Mouse (Mus musculus) C2C12 (cell line): ENCODE results near the gene Ptprn2. TPM values are rescaled to one million over a fixed set of nuclear protein-coding genes. Genes with fewer than 3 reads are reported as not detected.

ENCODE experiments used
- H3K27me3 ChIP-seq: one replicate; pipeline ENCODE4 v1.6.1; 2011; ENCODE audit not compliant: control insufficient read depth, insufficient read depth, insufficient read length
- H3K36me3 ChIP-seq: one replicate; pipeline ENCODE4 v1.6.1; 2011; ENCODE audit not compliant: control insufficient read depth, insufficient read depth
- H3K4me3 ChIP-seq: one replicate; pipeline ENCODE4 v1.5.1; 2011; ENCODE audit warnings: mild to moderate bottlenecking, control low read depth; ENCODE audit not compliant: poor library complexity, insufficient read depth, severe bottlenecking
- H3K79me2 ChIP-seq: one replicate; pipeline ENCODE4 v1.6.1; 2011; ENCODE audit not compliant: control insufficient read depth, insufficient read depth
- H3K79me3 ChIP-seq: one replicate; pipeline ENCODE4 v1.6.1; 2011; ENCODE audit warnings: low read depth, control low read depth
- H3ac ChIP-seq: one replicate; pipeline ENCODE3; 2011; ENCODE audit warnings: low read depth; ENCODE audit not compliant: control insufficient read depth, insufficient read length
- CEBPB ChIP-seq: IDR thresholded peaks from one replicate; pipeline ENCODE4 v1.6.1; 2011; ENCODE audit warnings: low read depth, mild to moderate bottlenecking, control low read depth, moderate library complexity
- CTCF ChIP-seq: IDR thresholded peaks from one replicate; pipeline ENCODE4 v1.5.1; 2011; ENCODE audit not compliant: control insufficient read depth, insufficient read depth, insufficient read length
- FOSL1 ChIP-seq: IDR thresholded peaks from one replicate; pipeline ENCODE4 v1.8.0; 2011; ENCODE audit warnings: mild to moderate bottlenecking, low read length; ENCODE audit not compliant: poor library complexity, insufficient read depth, severe bottlenecking
- MAX ChIP-seq: IDR thresholded peaks from one replicate; pipeline ENCODE4 v1.6.1; 2011; ENCODE audit warnings: mild to moderate bottlenecking, control low read depth
- MYOD1 ChIP-seq: IDR thresholded peaks from one replicate; pipeline ENCODE4 v1.6.1; 2011; ENCODE audit warnings: low read depth; ENCODE audit not compliant: control insufficient read depth, insufficient read length
- MYOG ChIP-seq: IDR thresholded peaks from one replicate; pipeline ENCODE4 v1.6.1; 2011; ENCODE audit not compliant: control insufficient read depth, insufficient read length; ENCODE audit errors: extremely low read depth
- USF1 ChIP-seq: IDR thresholded peaks from one replicate; pipeline ENCODE4 v1.6.1; 2011; ENCODE audit warnings: low read depth, mild to moderate bottlenecking, control low read depth, moderate library complexity
- polyA plus RNA-seq: library from polyadenylated mRNA; unstranded; fragments of >200 nt; fragmentation: generic; extraction: Trizol; gene quantifications from one replicate; pipeline ENCODE4 v1.2.1, GENCODE M21; 2012; ENCODE audit warnings: missing spikeins

Ptprn2 gene
- polyA plus RNA-seq, 1 experiment, result 0.41 TPM

GRCm38 (mm10) chr12:117192001-117192400 is 706.5 kb downstream of the Ptprn2 start:
- TF ChIP-seq MAX (no peak), USF1 (no peak), FOSL1 (no peak), MYOG (no peak), MYOD1 (no peak), CTCF (no peak), CEBPB (no peak)
- no peaks in the 10 kb centered on the region for H3K36me3 ChIP-seq
- no peak overlapping the region for H3K4me3 ChIP-seq
- no peaks in the 10 kb centered on the region for H3K79me3 ChIP-seq
- no peak overlapping the region for H3ac ChIP-seq
- H3K79me2 ChIP-seq, result no peaks in the 10 kb centered on the region
- no peaks in the 10 kb centered on the region for H3K27me3 ChIP-seq

- no peaks in the 10 kb centered on the region for H3K36me3 ChIP-seq
- H3K4me3 ChIP-seq, result no peak overlapping the region
- no peak overlapping the region for H3ac ChIP-seq
- no peaks in the 10 kb centered on the region for H3K79me3 ChIP-seq
- TF ChIP-seq CTCF, result no peak
- no peak for TF ChIP-seq MAX
- no peak for TF ChIP-seq FOSL1
- no peak for TF ChIP-seq USF1
- TF ChIP-seq MYOG, result no peak
- no peak for TF ChIP-seq CEBPB
- TF ChIP-seq MYOD1, result no peak
- H3K27me3 ChIP-seq, result no peaks in the 10 kb centered on the region
- H3K79me2 ChIP-seq, result no peaks in the 10 kb centered on the region
Observed at GRCm38 (mm10) chr12:117196721-117197425, 711.4 kb downstream of the Ptprn2 start.

- H3K27me3 ChIP-seq, result no peaks in the 10 kb centered on the region
- no peak for TF ChIP-seq MAX
- no peak for TF ChIP-seq CEBPB
- no peak for TF ChIP-seq FOSL1
- no peak for TF ChIP-seq USF1
- H3K4me3 ChIP-seq, result no peak overlapping the region
- no peaks in the 10 kb centered on the region for H3K79me2 ChIP-seq
- H3K79me3 ChIP-seq, result no peaks in the 10 kb centered on the region
- H3K36me3 ChIP-seq, result no peaks in the 10 kb centered on the region
- H3ac ChIP-seq, result no peak overlapping the region
Observed at GRCm38 (mm10) chr12:117198093-117198492, 712.6 kb downstream of the Ptprn2 start.

- H3K36me3 ChIP-seq, result no peaks in the 10 kb centered on the region
Observed at GRCm38 (mm10) chr12:117200117-117200516, 714.6 kb downstream of the Ptprn2 start.

GRCm38 (mm10) chr12:117200590-117200989 is 715.1 kb downstream of the Ptprn2 start:
- Histone ChIP-seq H3K79me2 (no peaks in the 10 kb centered on the region), H3K79me3 (no peaks in the 10 kb centered on the region), H3K27me3 (no peaks in the 10 kb centered on the region), H3K36me3 (no peaks in the 10 kb centered on the region), H3ac (no peak overlapping the region), H3K4me3 (no peak overlapping the region)
- TF ChIP-seq MYOD1, result no peak
- TF ChIP-seq USF1, result no peak
- TF ChIP-seq MAX, result no peak
- TF ChIP-seq CEBPB, result no peak
- no peak for TF ChIP-seq CTCF
- TF ChIP-seq FOSL1, result no peak
- no peak for TF ChIP-seq MYOG

More at GRCm38 (mm10) chr12:117200117-117200516, 714.6 kb downstream of the Ptprn2 start:
- Histone ChIP-seq H3K27me3 (no peaks in the 10 kb centered on the region), H3K4me3 (no peak overlapping the region), H3ac (no peak overlapping the region), H3K79me3 (no peaks in the 10 kb centered on the region), H3K79me2 (no peaks in the 10 kb centered on the region)
- TF ChIP-seq FOSL1 (no peak), MYOD1 (no peak), MAX (no peak), MYOG (no peak)

GRCm38 (mm10) chr12:117203506-117203905 is 718.0 kb downstream of the Ptprn2 start:
- H3K27me3 ChIP-seq, result no peaks in the 10 kb centered on the region
- H3K4me3 ChIP-seq, result no peak overlapping the region
- H3K79me2 ChIP-seq, result no peaks in the 10 kb centered on the region
- H3K79me3 ChIP-seq, result no peaks in the 10 kb centered on the region
- H3ac ChIP-seq, result no peak overlapping the region
- TF ChIP-seq FOSL1 (no peak), CEBPB (no peak), MAX (no peak), MYOG (no peak), CTCF (no peak), USF1 (no peak), MYOD1 (no peak)
- H3K36me3 ChIP-seq, result no peaks in the 10 kb centered on the region
